Mouse (Mus musculus) MN1 (cell line): ENCODE data around the gene Ctnnd2.

ENCODE experiments used
- DNase-seq: peaks from one replicate; pipeline ENCODE4 v3.0.0-alpha.2; 2016; ENCODE audit warnings: low spot score

Ctnnd2 gene

DNA sequence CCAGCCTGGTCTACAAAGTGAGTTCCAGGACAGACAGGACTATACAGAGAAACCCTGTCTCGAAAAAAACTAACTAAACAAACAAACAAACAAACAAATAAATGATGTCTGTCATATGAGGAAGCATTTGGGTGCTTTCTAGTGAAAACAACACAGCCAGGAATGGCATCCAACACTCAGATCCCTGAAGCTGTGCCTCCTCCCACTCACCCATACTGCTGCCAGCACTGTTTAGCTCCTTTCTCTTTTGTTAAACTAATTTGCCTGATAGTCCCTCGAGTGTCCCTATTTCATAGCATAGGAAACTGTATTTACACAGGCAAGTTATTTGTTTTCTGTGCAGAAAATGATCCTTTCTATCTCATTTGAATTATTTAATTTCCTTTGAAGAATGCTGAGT is 546.8 kb downstream of the Ctnnd2 start:
- DNase-seq, result no peak

DNA sequence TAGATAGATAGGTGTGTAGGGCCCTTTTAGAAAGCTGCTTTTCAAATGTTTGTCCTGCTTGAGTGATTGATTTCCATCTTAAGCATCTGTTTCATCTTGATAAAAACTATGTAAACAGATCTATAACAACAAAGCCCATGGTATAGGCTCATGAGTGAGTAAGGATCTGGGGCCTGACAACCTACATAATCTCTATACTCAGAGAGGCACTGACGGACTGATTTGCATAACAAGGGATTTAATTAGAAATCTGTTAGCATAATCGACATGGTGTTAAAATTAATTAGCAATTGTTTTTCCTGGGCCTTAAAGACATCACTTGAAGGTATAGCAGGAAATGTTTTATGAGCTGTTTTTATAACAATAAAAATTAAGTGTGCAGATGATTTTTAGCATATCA is 548.7 kb downstream of the Ctnnd2 start:
- DNase-seq, result no peak

DNA sequence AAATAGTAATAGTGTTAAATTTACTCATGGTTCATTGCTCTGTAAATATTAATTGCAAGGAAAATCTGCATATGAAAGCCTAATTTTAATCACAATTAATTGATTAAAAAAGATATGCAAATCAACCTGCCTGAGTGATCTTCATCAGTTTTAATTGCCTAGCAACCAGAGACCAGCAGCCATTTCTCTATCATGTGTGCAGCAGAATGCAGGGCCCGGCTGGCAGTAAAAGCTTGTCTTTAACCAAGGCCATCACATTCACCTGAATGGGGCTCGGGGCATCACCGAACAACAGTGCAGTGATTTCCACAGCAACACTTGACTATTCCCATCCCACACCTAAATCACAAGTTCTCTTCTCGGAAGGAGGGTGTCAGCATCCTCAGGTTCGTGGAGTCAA is 553.7 kb downstream of the Ctnnd2 start:
- no peak for DNase-seq

DNA sequence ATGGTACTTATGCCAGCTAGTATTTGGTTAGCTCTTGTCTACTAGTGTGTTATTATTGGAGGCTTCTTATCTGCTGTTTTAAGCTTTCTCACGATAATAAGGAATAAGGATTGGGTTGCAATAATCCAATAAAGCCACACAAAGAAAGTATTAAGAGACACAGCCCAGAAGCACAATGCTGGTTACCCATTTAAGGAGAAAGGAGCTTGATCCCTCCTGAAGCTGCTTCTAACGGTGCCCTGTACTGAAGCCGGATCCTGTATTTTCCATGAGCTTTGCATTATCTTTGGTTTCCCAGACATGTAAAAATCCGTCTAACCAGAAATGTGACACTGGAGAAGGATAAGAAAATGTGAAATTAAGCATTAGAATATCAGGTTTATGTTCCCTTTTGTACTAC is 565.8 kb downstream of the Ctnnd2 start:
- DNase-seq, result no peak

- no peak for DNase-seq
Measured at GRCm38 (mm10) chr15:30740728-30741127, 568.3 kb downstream of the Ctnnd2 start.

GRCm38 (mm10) chr15:30757991-30758390 is 585.6 kb downstream of the Ctnnd2 start:
- DNase-seq, result no peak

- DNase-seq, result no peak
Measured at GRCm38 (mm10) chr15:30762211-30762610, 589.8 kb downstream of the Ctnnd2 start.

DNA sequence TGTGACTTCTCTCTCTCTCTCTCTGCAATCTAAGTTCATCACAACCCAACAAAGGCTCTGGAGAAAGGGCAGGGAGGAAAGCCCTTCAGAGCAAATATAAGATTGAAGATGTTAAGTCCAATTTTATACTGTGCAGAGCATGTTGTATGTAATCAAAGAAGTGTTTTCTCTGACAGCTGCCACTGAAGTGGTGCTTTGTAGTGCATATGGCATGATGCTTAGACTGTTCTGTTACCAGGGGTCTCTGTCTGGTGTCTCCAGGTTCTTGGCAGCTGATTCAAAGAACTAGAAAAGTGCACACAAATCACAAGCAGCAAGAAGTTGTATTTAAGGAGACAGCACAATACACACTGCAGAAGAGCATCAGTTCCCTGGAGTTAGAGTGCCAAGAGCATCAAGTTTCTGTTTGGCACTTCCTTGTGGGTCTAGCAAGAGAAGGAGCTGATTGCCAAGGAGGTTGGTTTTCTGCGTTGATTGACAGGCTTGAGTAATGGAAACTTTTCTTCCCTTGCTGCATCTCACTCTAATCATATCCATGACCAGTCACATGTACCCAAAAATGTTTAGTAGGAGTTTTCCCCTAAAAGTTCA is 590.4 kb downstream of the Ctnnd2 start:
- DNase-seq, result no peak

- DNase-seq, result no peak
Measured at GRCm38 (mm10) chr15:30776931-30777330, 604.5 kb downstream of the Ctnnd2 start.

GRCm38 (mm10) chr15:30777801-30778200 is 605.4 kb downstream of the Ctnnd2 start:
- DNase-seq, result no peak

- DNase-seq, result no peak
Measured at GRCm38 (mm10) chr15:30779903-30780302, 607.5 kb downstream of the Ctnnd2 start.

- no peak for DNase-seq
Measured at GRCm38 (mm10) chr15:30780977-30781376, 608.6 kb downstream of the Ctnnd2 start.

GRCm38 (mm10) chr15:30785706-30786320 is 613.4 kb downstream of the Ctnnd2 start:
- DNase-seq, result no peak

GRCm38 (mm10) chr15:30793260-30793659 is 620.9 kb downstream of the Ctnnd2 start:
- DNase-seq, result no peak

DNA sequence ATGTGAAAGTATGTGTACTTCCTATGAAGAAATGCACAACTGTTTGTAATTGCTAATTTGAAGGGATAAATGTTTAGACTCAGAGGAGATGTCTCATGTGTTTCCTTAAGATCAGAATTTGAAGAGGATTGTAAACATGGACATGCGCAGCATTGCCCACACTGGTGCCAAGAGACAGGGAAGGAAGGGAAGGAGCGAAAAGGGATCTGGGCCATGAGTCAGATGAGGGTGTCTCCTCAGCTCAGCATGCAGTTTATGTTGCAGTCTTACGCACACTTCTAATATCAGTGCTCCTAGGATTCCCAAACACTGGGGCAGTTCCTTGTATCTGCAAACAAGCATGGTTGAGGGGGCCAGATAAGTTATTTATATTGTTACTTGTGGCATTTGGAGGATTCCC is 623.3 kb downstream of the Ctnnd2 start:
- DNase-seq, result no peak

DNA sequence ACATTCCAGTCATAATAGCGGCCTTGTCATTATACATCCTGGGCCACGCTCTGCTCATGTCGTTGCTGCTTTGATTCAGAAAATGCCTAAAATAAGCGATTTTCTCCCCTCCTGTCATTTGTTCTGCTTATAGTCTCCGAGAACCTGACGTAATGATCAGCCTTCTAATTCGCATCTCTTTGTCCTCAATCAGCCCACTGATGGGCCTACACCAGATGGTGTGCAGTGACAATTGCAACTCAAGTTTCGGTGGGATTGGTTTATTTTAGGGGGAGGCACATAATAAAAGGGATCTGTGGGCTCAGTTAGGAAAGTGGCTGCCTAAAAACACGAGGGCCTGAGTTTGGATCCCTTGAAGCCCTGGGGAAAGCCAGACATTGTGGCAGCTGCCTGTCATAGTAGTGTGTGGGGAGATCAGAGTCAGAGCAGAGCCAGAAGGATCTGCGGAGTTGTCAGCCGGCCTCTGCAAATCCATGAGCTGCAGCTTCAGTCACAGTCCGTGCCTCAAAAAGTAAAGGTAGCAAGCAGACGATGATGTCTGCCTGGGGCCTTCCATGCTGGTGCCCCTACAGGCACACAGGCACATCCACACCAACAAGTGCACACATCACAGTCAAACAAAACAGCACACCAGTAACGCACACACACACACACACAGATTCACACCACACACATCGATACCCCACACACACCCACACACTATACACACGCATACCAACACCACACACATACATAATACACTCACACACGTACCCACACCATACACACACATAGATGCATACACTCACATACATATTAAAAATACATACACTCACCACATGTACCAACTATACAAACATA is 655.3 kb downstream of the Ctnnd2 start:
- no peak for DNase-seq

GRCm38 (mm10) chr15:30857277-30858176 is 685.1 kb downstream of the Ctnnd2 start:
- no peak for DNase-seq

DNA sequence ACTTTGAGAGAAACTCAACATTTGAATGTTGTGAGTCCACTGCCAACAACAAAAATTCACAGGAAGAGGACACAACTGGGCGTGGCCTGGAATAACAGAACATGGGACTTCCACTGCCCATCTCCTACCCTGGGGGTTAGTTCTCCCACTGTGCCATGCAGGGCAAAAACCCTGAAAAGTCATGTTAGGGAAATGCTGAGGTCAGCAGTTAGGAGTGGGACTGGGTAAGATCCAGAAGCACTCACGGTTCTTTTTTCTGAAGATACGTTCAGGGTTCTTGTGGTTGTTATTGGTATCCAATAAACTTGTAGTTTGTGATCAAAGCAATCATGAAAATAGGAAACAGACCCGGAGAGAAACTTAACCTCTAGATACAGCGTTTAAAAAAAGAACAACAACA is 695.0 kb downstream of the Ctnnd2 start:
- no peak for DNase-seq

GRCm38 (mm10) chr15:30869673-30870512 is 697.5 kb downstream of the Ctnnd2 start:
- no peak for DNase-seq

- DNase-seq, result no peak
Measured at GRCm38 (mm10) chr15:30875523-30875922, 703.1 kb downstream of the Ctnnd2 start.

GRCm38 (mm10) chr15:30884692-30885334 is 712.4 kb downstream of the Ctnnd2 start:
- no peak for DNase-seq
